Mouse (Mus musculus) small intestine, adult 2 months (tissue): ENCODE measurements around the gene Tmem190.

Experiments
- CTCF ChIP-seq: fragments of 200-500 bp; IDR thresholded peaks from 2 replicates; pipeline ENCODE4 v1.5.1; 2012; ENCODE audit warnings: low read depth, mild to moderate bottlenecking, control low read depth, inconsistent platforms, low read length, moderate library complexity, mixed read lengths; ENCODE audit not compliant: insufficient replicate concordance, insufficient read length; ENCODE audit errors: extremely low read depth
- POLR2A ChIP-seq: fragments of 200-500 bp; IDR thresholded peaks from 2 replicates; pipeline ENCODE4 v1.6.1; 2012; ENCODE audit warnings: low read depth, mild to moderate bottlenecking, control low read depth, inconsistent platforms, low read length, moderate library complexity

DNA sequence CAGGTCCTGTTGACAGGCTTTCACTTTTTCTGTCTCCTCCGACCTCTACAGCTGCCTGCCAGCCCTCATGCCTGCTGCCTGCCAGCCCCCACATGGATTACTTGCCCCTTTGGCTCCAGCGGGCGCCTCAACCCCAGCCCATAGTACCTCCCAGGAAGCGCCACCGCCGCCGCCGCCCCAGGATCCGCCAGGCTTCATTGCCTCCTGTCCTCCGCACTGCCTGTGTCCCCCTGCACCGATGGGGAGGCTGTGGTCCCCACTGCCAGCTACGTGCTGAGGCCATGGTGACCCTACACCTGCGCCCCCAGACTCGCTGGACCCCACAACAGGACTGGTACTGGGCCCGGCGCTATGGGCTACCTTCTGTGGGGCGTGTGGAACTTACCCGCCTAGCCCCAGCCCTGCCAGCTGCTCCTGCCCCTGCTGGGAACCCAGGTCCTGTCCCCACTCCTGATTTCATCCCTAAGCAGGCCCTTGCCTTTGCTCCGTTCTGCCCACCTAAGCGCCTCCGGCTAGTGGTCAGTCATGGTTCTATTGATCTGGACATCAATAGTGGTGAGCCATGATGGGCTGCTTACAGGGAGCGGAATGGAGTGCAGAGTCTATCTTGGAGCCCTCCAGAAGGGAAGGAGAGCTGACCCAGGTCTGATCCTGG lies 36.3 kb upstream of the Tmem190 start:
- no peak for TF ChIP-seq CTCF
- no peak for TF ChIP-seq POLR2A
